Mouse (Mus musculus): ENCODE results near the gene 1700074P13Rik.
"Not testable (repeated sequence)": the region's sequence is repeated elsewhere in the genome, so short reads cannot be mapped to it uniquely, and the experiment has no call there.

Gene 1700074P13Rik

DNA sequence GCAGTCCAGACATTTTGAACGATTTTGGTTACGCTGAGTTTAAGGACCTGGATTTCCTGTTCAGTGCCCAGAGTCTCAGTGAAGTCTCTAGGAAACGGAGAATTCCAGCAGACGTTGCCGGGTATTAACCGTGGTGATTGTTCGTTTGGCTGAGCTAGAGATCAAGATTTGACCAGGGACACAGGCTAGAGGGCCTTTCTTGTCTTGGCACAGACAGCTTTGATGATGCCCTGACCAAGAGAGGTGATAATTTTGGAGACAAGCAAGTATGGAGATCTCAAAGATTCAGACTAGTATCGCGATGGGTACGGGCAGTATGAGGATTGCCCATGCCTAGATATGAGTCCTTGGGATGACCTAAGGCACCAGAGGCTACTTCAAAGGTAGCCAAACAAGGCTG, at the start of gene 1700074P13Rik:
TSS of gene 1700074P13Rik (minus strand) at position 101 of the 400 bp plus-strand sequence.
- no peak for DNase-seq (ENCODE audit: low spot score in 2 of 2)

DNA sequence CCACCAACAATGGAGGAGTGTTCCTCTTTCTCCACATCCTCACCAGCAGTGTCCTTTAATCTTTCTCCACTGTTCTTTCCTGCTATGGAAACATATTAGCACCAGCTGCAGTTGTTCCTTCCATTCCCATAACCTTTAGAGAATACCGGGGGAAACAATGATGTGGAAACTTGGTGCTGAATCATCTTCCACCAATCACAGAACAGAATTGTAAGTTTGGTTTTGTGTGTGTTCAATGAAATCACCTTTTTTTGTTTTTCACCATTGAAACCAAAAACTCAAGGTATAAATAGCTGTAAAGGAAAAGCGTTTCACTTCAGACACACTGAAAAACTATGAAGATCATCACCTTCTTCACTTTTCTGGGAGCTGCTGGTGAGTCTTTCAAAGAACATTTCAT, 24.1 kb upstream of the 1700074P13Rik start, which contains the start of gene 1810009J06Rik:
TSS of gene 1810009J06Rik (plus strand) at position 301 of the 400 bp plus-strand sequence.
- DNase-seq (ENCODE audit: low spot score in 2 of 2): not testable (repeated sequence)

DNA sequence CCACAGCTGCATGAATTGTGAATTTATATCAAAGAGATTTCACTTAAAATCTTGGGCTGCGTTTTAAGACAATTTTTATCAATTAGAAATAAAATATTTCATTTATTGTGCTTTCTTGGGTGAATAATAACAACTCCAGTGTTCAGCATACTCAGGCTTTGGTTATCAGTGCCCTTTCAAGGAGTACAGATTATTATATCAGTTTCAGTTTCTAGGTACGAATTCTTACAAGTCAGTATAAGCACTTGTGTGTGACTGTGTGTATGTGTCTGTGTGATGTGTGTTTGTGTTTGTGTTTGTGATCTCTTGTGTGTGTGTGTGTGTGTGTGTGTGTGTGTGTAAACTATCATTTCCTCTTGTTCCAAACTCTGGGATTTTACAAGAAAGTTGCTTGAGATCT, 13.4 kb upstream of the 1700074P13Rik start:
- DNase-seq (ENCODE audit: low spot score in 2 of 2): no peak

DNA sequence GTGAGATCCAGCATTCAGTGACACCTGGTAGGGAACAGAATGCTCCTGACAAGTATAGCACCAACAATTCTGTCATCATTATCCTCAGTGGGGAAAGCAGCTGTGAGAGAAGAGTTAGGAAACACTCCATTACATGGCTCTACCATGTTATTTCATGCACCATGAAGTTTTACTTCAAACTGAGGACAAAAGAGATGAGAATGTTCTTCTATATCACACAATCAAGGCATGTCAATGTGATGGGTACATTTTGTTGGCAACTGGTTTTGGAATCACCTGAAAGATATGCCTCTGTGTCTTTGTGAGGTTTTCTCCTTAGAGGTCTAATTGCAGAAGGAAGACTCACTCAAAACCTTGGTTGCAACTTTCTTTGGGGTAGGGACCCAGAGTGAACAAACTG, 11.4 kb upstream of the 1700074P13Rik start, which contains the start of gene Gm4744:
TSS of gene Gm4744 (minus strand) at position 101 of the 400 bp plus-strand sequence.
- no peak for DNase-seq (ENCODE audit: low spot score in 2 of 2)

DNA sequence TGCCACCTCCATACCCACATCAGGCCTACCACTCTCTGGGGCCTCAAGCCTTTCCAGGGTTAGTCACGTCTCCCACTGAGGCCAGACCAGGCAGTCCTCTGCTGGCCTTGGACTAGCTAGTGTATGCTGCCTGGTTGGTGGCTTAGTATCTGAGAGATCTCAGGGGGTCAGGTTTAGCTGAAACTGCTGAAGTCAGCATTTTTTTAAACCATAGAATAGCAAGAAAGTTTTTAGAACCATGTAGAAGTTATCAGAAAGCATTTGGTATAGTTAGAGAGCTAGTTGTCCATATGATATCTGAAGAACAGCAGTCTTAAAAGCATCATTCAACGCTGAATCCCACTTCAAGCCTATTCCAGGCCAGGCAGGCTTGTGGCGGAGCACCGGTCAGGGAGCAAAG, 20.4 kb downstream of the 1700074P13Rik start:
- no peak for DNase-seq (ENCODE audit: low spot score in 2 of 2)

DNA sequence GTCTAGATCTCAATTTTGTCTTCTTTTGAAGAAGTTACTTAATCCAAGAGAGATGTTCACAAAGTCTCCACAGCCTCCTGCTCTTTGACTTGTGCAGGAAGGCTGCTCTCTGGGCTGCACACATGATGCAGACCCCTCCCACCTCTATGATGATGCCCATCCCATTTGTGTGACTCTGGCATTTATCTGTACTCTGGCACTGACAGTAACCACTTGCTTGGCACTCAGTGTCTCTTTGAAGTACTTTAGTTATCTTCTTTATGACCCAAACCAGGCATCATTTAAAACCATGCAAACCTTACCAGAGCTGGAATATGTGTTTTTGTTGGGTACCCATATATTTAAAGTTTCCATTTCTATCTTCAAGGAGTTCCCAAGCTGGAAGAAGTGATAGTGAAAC, 40.1 kb downstream of the 1700074P13Rik start, which contains the start of gene Prss58:
TSS of gene Prss58 (minus strand) at position 101 of the 400 bp plus-strand sequence.
- no peak for DNase-seq (ENCODE audit: low spot score in 2 of 2)

DNA sequence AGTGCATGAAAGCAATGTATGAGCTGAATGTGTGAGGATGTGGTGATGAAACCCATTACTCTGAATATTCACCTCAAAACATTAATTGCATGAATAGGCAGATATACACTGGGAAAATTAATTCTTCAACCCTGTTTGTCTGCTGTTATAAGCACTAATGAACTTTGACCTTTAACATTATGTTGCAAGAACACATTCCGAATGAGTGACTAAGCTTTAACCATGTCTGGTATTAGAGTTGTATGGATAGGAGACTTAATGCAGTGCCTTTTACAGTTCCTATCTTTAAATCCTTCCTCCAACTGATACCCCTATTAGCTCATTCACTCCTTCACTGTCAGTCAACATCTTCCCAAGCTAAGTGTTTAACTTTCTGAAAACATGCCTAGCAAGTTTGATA, 45.6 kb downstream of the 1700074P13Rik start:
- no peak for DNase-seq (ENCODE audit: low spot score in 2 of 2)

DNA sequence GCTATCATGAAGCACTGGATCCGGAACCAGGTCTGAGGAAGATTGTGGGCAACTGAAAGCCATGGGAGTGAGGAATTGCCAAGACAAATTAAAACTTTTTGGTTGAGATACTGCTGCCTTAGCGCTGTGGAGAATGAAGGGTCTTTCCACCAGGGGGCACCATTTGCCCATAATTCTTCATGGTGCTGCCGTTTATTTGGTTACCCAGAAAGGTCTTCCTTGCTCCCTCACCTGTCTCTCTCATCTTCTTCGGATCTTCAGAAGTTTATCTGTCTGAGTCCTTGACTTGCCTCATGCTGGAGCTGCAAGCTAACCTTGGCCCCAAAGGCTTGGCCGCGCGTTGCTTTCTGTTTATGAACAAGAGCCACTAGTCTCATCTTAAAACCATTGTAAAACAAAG, 46.8 kb downstream of the 1700074P13Rik start:
- DNase-seq (ENCODE audit: low spot score in 2 of 2): no peak

DNA sequence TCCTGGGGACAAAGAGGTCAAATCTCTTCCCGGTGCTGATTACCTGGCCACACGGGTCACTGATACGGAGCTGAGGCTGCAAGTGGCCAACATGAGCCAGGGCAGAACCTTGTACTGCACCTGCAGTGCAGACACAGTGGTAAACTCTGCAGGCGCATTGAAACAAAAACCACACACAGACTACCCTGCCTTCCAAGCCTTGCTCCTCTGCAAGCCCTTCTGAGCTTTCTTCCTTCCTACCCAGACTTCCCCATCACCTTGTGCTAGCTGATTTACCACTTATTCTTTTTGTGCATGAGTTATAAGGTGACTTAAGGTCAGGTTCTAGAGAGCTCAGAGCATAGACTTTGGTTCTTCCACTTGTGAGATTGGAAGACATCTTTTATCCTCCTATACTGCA, 48.6 kb downstream of the 1700074P13Rik start:
- no peak for DNase-seq (ENCODE audit: low spot score in 2 of 2)

DNA sequence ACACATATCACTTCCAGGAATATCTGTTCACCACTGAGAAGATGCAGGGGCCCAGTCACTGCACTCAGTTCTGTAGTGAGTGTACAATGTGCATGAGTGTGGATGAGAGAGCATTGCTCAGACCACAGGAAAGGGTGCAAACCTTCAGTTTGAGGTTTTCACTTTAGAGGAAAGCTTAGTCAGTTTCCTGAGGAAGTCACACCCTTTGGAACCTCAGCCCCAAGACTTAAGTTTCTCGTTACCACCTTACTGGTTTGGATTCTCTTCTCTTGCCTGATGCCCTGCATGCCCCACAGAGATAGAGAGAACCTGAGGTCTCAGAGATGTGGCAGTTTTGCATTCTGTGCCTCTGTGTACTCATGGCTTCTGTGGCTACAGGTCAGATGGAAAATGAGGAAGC, 49.4 kb downstream of the 1700074P13Rik start:
- no peak for DNase-seq (ENCODE audit: low spot score in 2 of 2)

DNA sequence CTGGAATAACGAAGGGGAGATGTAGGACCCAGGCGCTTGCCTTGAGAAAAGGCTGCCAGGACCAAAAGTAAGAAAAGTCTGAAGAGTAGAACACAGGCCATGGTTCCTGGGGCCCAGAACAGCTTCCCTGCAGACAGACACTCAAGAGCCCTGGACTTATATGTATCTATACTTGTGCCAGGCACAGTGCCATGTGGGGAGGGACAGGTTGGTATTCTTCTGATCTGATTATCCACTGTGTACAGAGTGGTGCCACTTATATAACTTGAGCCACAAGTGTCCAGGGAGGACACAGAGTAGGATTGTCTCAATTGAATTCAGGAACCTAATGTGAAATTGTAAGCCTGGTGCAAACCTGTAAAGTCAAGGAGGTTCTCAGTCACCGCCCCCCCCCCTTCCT, 53.0 kb downstream of the 1700074P13Rik start, which contains the start of gene Moxd2:
TSS of gene Moxd2 (minus strand) at position 101 of the 400 bp plus-strand sequence.
- DNase-seq (ENCODE audit: low spot score in 2 of 2): no peak

Measured in urinary bladder, postnatal 4 days (tissue).